Mouse (Mus musculus) myocyte (in vitro differentiated cells): ENCODE measurements around the gene Usp32.

Experiments used
- CEBPB ChIP-seq: IDR thresholded peaks from 2 replicates; pipeline ENCODE4 v1.6.1; 2011; ENCODE audit warnings: mild to moderate bottlenecking, moderate library complexity; ENCODE audit not compliant: poor library complexity, insufficient read depth, severe bottlenecking
- E2F4 ChIP-seq: IDR thresholded peaks from one replicate; pipeline ENCODE4 v1.6.1; 2011; ENCODE audit warnings: mild to moderate bottlenecking, control low read depth, moderate library complexity; ENCODE audit not compliant: insufficient read depth
- MAX ChIP-seq: IDR thresholded peaks from one replicate; pipeline ENCODE4 v1.6.1; 2011; ENCODE audit warnings: low read depth, mild to moderate bottlenecking, control low read depth
- MYOD1 ChIP-seq, 3 experiments: IDR thresholded peaks; one replicate each; pipeline ENCODE4 v1.6.1; 2011; ENCODE audit warnings: control low read depth in 2 of 3, low read depth in 2 of 3, mild to moderate bottlenecking in 2 of 3, moderate library complexity in 1 of 3; ENCODE audit not compliant: insufficient read length in 2 of 3, control insufficient read depth in 1 of 3
- MYOG ChIP-seq, 3 experiments: IDR thresholded peaks; one replicate each; pipeline ENCODE4 v1.6.1; 2011; ENCODE audit warnings: control low read depth in 2 of 3, low read depth in 2 of 3, mild to moderate bottlenecking in 2 of 3; ENCODE audit not compliant: insufficient read length in 2 of 3, control insufficient read depth in 1 of 3, insufficient read depth in 1 of 3
- POLR2A ChIP-seq: IDR thresholded peaks from one replicate; pipeline ENCODE4 v1.6.1; 2011; ENCODE audit warnings: low read depth, mild to moderate bottlenecking, control low read depth, moderate library complexity; ENCODE audit not compliant: insufficient read length
- POLR2AphosphoS2 ChIP-seq: IDR thresholded peaks from one replicate; pipeline ENCODE4 v1.6.1; 2011; ENCODE audit warnings: low read depth, control low read depth; ENCODE audit not compliant: insufficient read length
- REST ChIP-seq: IDR thresholded peaks from one replicate; pipeline ENCODE4 v1.6.1; 2011; ENCODE audit warnings: mild to moderate bottlenecking, control low read depth, moderate library complexity; ENCODE audit not compliant: insufficient read depth, insufficient read length
- SRF ChIP-seq: IDR thresholded peaks from one replicate; pipeline ENCODE4 v1.6.1; 2011; ENCODE audit warnings: low read depth; ENCODE audit not compliant: control insufficient read depth, insufficient read length
- TCF12 ChIP-seq: IDR thresholded peaks from one replicate; pipeline ENCODE4 v1.6.1; 2011; ENCODE audit warnings: mild to moderate bottlenecking, control low read depth; ENCODE audit not compliant: poor library complexity, insufficient read depth, severe bottlenecking
- TCF3 ChIP-seq: IDR thresholded peaks from one replicate; pipeline ENCODE4 v1.6.1; 2011; ENCODE audit warnings: low read depth, control low read depth; ENCODE audit not compliant: insufficient read length
- USF1 ChIP-seq: IDR thresholded peaks from one replicate; pipeline ENCODE4 v1.6.1; 2011; ENCODE audit warnings: low read depth, mild to moderate bottlenecking, control low read depth, moderate library complexity

DNA sequence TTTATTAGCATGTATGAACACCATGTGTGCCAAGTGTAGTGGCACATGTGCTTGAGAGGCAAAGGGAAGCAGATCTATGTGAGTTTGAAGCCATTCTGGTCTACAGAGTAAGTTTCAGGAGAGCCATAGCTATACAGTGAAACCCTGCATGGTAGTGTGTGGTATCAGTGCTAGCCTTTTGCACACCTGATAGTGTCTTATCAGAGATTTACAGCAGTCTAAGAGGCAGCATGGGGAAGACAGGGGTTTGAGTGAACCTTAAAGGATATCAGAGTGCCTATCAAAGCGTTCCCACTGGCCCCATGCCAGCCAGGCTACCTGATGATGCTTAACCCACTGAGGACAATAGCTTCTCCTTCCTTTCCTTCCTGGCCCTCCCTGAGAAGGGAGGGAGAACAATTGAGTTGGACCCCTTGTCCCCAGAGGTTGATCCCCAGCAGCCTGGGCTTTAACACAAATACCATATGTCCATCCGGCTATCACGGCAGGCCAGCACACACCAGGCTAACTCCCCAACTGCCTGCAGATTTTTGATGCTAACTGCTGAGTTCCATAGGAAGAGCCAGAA lies 162.5 kb downstream of the Usp32 start:
- TF ChIP-seq SRF, result no peak
- TF ChIP-seq POLR2A, result no peak
- no peak for TF ChIP-seq CEBPB
- TF ChIP-seq USF1, result no peak
- TF ChIP-seq E2F4, result no peak
- no peak for TF ChIP-seq TCF12
- TF ChIP-seq TCF3, result no peak
- TF ChIP-seq MYOD1 (IDR thresholded peaks at IDR 0.05; ENCODE audit: control insufficient read depth in 1 of 3, insufficient read length in 2 of 3, low read depth in 2 of 3), result no peak
- no peak for TF ChIP-seq POLR2AphosphoS2
- no peak for TF ChIP-seq MAX
- TF ChIP-seq REST, result no peak
- TF ChIP-seq MYOG (IDR thresholded peaks at IDR 0.05; ENCODE audit: control insufficient read depth in 1 of 3, insufficient read depth in 1 of 3, insufficient read length in 2 of 3, low read depth in 2 of 3), result no peak
